Mouse (Mus musculus) liver, embryonic 14.5 days (tissue): ENCODE results near the gene Vipr1.

Source experiments
- CTCF ChIP-seq: IDR thresholded peaks from 2 replicates; pipeline ENCODE4 v1.5.1; 2016; ENCODE audit warnings: antibody characterized with exemption, low read depth, control low read depth
- EP300 ChIP-seq: IDR thresholded peaks from 2 replicates; pipeline ENCODE4 v1.6.1; 2016; ENCODE audit warnings: antibody characterized with exemption, low read depth

GRCm38 (mm10) chr9:121598106-121598505, 44.4 kb upstream of the Vipr1 start:
- TF ChIP-seq CTCF, result no peak
- TF ChIP-seq EP300, result no peak
